Mouse (Mus musculus) v-Abl transformed pro-B cells (cell line): ENCODE measurements around the gene Pstk.

ENCODE experiments used
- in situ Hi-C, 2 experiments: fragments of 400-800 bp; cut with MboI; formaldehyde crosslinking; loops; one replicate each; pipeline ENCODE4 v1.15.1; 2025; ENCODE audit not compliant: unreplicated experiment in 2 of 2

Pstk gene

DNA sequence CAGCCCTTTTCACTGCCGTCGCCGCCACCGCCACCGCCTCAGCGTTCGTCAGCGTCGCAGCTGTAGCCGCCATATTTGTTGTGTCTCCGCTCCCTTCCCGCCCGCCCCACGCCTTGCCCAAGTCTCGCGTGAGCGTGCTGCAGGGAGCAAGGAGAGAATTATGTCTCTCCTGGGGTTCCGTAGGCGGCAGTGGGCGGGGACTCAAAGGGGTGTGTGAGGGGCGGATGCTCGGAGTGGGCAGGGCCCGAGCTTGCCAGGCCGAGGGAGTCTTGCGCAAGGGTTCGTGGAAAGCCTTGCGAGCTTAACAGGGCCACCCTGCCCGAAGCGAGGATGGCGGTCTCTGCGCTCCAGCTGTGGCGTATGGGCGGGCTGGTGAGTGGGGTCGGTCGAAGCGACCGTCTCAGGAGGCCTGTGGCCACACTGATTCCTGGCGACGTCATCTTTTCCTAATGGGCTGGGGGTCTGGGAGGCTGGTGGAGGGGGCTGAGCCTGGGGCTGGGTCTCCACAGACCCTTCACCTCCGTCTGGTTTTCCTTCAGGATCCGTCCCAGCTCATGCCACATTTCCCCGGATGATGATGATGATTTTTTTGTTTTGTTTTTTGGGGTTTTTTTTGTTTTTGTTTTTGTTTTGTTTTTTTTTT, 39.6 kb downstream of the Pstk start, which contains the start of the genes Ikzf5 and Acadsb:
Gene Ikzf5, minus strand, starts transcription at position 106 of the 643 bp plus-strand sequence.
Gene Acadsb, plus strand, starts transcription at position 186 of the 643 bp plus-strand sequence.
- in situ Hi-C loops: loop anchor here (10.0 to 25.0 kb wide), 2 partner anchors 144 to 1602 kb away; no protein-coding TSS in a partner anchor

DNA sequence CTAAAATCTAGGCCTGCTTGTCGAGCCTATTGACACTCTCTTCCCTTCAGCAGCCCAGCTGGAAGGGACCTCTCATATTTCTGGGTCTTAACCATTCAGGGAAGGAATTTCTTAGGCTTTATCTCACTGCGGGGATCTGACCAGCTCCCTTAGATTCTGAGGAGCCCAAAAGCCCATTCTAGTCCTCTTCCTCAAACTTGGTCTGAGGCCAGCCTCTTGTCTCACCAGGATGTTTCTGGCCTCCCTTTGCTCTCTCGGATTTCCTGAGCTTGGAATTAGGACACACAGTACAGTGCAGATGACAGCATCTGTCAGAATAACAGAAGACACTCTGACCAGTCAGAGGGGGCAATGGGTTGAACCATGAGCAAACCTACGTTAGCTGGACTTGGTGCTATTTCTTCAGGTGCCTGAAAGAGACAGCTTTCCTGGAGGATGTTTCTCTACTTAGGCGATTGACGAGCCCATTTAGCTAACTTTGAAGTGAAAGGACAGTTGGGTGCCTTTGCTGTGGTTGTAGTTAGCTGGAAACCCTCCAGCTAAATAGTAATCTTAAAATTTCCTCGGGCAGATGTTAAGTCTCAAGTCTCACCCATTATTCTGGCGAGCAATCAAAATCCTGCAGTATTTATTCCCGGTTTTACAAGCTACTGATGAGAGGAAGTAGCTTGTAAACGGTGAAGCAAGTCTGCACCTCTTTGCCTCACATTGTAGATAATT, 40.4 kb downstream of the Pstk start:
- in situ Hi-C loops: loop anchor here (10.0 to 25.0 kb wide), 2 partner anchors 143 to 1601 kb away; no protein-coding TSS in a partner anchor

DNA sequence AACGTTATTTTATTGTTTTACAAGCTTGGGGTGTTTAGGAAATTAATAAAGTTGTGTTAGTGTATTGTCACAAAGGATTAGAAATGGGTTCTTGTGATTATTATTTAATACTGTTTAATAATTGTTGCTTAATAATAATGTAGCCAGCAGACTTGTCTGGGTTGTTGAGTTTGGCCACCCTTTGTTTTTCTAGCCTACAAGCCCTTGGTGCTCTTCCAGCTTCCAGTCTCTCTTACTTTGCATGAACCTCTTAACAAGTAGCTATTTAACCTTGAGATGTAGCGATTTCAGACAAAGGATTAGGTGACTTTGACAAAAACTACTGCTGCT, 41.0 kb downstream of the Pstk start:
- in situ Hi-C loops: loop anchor here (10.0 to 25.0 kb wide), 2 partner anchors 143 to 1600 kb away; no protein-coding TSS in a partner anchor

DNA sequence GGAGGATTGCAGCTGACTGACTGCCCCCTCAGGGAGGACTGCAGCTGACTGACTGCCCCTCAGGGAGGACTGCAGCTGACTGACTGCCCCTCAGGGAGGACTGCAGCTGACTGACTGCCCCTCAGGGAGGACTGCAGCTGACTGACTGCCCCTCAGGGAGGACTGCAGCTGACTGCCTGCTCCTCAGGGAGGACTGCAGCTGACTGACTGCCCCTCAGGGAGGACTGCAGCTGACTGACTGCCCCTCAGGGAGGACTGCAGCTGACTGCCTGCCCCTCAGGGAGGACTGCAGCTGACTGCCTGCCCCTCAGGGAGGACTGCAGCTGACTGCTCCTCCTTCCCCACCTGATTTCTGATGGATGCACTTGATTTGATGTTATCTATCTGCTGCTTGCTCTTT, 45.8 kb downstream of the Pstk start:
- in situ Hi-C loops: loop anchor here (10.0 to 25.0 kb wide), 2 partner anchors 138 to 1596 kb away; no protein-coding TSS in a partner anchor

DNA sequence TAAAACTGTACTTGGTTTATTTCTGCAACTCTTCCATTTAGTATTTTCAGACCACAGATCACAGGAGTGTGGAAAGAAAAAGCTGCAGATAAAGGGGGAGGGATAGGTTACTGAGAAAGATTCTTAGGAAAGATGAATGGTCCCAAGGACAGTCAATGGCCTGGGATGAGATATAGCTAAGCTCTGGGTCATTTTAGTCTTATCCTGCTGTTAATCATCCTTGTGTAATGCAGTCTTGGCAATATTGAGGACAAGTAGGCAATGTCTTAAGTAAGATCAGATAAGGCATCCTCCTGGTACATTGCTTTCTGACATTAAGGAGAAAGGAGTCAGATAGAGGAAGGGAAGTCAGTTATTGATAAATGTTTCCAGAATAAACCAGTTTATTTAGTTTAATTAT, 46.7 kb downstream of the Pstk start:
- in situ Hi-C loops: loop anchor here (10.0 to 25.0 kb wide), 2 partner anchors 137 to 1595 kb away; no protein-coding TSS in a partner anchor

DNA sequence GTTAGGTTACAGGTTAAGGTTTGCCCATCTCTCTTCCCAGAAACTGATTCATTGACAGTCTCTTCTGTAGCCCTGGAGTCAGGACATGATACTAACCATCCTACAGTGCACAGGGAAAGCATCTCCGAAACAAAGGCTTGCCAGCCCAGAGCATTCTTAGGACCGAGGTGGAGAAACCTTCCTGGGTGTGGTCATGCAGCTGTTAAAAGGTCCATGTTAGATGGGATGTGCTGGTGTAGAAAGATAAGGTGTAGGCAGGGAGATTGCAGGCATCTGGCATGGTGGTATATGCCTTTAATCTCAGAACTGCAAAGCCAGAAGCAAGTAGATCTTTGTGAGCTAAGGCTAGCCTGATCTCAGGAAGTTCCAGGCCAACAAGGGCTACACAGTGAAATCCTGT, 54.0 kb downstream of the Pstk start:
- in situ Hi-C loops: loop anchor here in 1 of 2 experiments (25.0 kb wide), 2 partner anchors 787 to 1587 kb away; no protein-coding TSS in a partner anchor

DNA sequence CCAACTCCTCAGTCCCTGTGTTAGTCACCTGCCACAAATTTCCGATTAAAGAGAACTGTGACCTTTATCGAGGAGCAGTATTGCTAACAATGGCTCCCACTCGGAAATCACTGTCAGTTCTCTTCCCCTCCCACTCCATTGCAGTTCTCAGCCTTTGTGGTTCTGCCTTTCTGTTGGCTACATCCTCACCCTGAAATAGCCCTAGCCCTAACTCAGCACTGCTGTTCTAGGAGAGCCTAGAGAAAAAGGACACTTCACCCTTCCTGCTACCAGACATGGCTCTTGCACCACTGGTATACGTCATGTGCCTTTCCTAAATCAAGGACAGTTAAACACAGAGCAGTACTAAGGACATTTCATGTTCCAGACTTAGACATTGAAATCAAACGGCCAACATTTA, 56.4 kb downstream of the Pstk start:
- in situ Hi-C loops: loop anchor here in 1 of 2 experiments (25.0 kb wide), 1 partner anchor 785 kb away; no protein-coding TSS in a partner anchor

DNA sequence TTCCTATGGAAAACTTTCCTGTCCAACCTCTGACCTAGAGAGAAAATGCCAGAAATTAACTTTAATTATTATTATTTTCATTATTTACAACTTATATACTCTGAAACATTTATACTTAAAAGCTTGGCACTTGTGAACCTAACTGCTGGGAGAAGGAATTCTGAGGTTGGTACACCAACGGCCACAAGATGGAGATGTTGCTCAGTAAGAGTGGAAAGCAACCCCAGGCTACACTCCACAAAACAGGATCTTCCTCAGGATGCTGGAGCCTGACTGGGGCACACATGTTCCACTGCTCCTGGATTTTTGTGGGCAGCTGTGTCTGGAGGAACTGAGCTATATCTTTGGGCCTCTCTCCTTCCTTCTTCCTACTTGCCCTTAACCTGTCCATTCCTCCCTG, 61.3 kb downstream of the Pstk start:
- in situ Hi-C loops: loop anchor here (5.0 to 25.0 kb wide), 4 partner anchors 450 to 1113 kb away; no protein-coding TSS in a partner anchor

DNA sequence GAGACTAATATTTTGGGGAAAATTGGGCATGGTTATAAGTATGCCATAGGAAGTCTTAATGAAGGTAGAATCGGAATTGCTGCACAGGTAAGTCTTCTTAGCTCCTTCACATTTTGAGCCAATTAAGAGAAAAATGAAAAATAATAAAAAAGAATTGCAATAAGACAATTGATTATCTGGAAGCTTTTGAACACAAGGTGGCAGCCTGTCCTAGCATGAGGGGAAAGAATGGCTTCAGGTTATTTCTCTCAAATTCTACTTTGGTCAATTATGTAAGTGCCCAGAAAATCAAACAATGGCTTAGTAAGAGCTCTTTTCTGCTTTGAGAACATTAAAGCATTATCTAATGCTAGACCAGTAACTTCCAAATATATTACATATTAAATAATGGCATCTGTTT, 63.3 kb downstream of the Pstk start:
- in situ Hi-C loops: loop anchor here (5.0 to 25.0 kb wide), 4 partner anchors 448 to 1111 kb away; no protein-coding TSS in a partner anchor

DNA sequence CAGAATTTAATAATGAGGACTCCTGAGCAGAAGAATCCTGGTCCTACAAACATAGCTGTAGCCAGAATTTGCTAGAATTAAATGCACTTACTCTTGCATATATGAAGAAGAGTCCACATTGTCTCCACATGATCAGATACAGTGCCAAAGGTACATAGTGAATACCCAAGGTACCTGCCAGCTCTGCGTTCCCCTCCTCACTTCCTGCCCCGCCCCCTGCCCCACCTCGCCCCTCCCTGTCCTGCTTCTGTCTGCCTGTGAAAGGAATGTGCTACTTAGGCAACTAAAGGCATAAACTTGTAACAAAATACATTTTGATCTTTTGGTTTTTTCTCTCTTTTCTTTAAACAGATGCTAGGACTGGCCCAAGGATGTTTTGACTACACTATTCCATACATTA, 66.1 kb downstream of the Pstk start:
- in situ Hi-C loops: loop anchor here (10.0 to 25.0 kb wide), 3 partner anchors 448 to 1108 kb away; no protein-coding TSS in a partner anchor
